Mouse (Mus musculus) embryonic fibroblast, embryonic 13.5 days (primary cell): ENCODE data around the gene Tcam1. TPM values are rescaled to one million over a fixed set of nuclear protein-coding genes. Genes with fewer than 3 reads are reported as not detected.

Source experiments
- H3K27ac ChIP-seq: 2 replicates; pipeline ENCODE4 v1.5.1; 2012; ENCODE audit warnings: low read length, control low read depth, inconsistent platforms; ENCODE audit not compliant: insufficient read depth
- H3K4me1 ChIP-seq: 2 replicates; pipeline ENCODE4 v1.6.1; 2011; ENCODE audit warnings: low read length; ENCODE audit not compliant: control insufficient read depth, insufficient read depth
- H3K4me3 ChIP-seq: 2 replicates; pipeline ENCODE4 v1.5.1; 2011; ENCODE audit warnings: mild to moderate bottlenecking, control low read depth, low read length; ENCODE audit not compliant: insufficient read depth
- CTCF ChIP-seq: IDR thresholded peaks from 2 replicates; pipeline ENCODE4 v1.5.1; 2011; ENCODE audit warnings: mild to moderate bottlenecking, control low read depth, low read length, moderate library complexity, borderline replicate concordance; ENCODE audit not compliant: insufficient read depth
- POLR2A ChIP-seq: IDR thresholded peaks from 2 replicates; pipeline ENCODE4 v1.6.1; 2011; ENCODE audit warnings: low read depth, mild to moderate bottlenecking, control low read depth, low read length, moderate library complexity
- polyA plus RNA-seq: library from polyadenylated mRNA; stranded (reverse); fragments of >200 nt; gene quantifications from 2 replicates; pipeline ENCODE4 v1.2.4, GENCODE M21; 2011; ENCODE audit warnings: low read depth; ENCODE audit not compliant: missing spikeins, insufficient read length

Tcam1 gene
- polyA plus RNA-seq, 1 experiment: 0.16 TPM

DNA sequence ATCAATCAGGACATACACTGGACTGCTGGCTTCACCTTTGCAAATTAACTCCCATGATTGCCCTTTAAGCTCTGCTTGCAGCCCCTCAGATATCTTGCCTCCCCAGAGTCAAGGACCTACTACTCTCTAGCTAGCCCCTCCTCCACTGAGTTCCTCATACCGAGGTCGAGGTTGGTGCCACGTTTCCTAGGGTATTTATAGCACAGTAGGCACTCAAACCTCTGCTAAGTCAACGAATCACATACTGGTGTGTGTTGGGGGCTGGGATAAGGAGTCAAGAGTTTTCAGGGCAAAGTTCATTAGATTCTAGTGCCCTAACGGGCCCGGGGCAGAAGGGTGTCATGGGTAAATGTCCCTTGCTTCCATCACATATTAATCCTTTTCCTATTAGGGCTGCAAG is 52.7 kb downstream of the Tcam1 start:
- H3K4me3 ChIP-seq: no peak overlapping the region
- no peaks in the 10 kb centered on the region for H3K4me1 ChIP-seq
- no peak overlapping the region for H3K27ac ChIP-seq
- TF ChIP-seq CTCF: no peak
- TF ChIP-seq POLR2A: no peak

DNA sequence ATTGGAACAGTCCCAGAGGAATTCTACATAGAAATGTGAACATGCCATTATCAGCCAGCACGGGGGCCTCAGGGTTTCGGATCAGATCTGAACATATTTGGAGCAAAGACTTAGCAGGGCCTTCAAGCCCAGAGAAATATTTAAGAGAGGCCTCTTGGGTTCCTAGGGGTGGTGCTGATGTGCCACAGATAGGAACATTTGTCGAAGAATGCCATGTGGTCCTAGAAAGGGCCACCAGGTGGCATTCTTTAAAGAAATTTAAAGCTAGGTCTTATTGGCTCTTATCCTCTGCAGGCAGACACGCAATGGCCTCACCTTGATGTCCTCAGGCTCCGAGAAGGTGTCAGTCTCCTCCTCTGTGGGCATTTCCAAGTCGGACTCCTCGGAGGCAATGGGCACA is 53.2 kb downstream of the Tcam1 start:
- Histone ChIP-seq H3K27ac (no peak overlapping the region), H3K4me3 (no peak overlapping the region), H3K4me1 (no peaks in the 10 kb centered on the region)
- TF ChIP-seq POLR2A (no peak), CTCF (no peak)

DNA sequence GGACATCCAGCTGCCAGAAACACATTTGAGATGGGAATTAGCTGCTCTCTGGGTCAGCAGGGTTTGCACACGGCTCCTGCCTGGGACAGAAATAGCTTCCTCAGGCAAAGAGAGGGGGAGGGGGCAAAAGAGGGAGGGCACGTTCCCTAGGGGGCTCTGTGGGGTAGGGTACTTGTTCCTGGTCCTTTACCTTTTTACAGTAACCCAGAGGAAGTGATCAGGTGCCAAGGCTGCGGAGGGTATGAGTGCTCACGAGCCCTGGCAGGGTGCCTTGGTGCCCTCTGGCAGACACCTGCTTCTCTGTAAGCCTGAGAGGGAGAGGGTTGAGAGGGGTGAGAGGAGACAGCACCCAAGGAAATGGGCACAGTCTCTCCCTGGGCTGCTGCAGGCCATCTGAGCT is 56.0 kb downstream of the Tcam1 start:
- Histone ChIP-seq H3K4me1 (no peaks in the 10 kb centered on the region), H3K27ac (no peak overlapping the region), H3K4me3 (no peak overlapping the region)
- TF ChIP-seq CTCF (no peak), POLR2A (no peak)

DNA sequence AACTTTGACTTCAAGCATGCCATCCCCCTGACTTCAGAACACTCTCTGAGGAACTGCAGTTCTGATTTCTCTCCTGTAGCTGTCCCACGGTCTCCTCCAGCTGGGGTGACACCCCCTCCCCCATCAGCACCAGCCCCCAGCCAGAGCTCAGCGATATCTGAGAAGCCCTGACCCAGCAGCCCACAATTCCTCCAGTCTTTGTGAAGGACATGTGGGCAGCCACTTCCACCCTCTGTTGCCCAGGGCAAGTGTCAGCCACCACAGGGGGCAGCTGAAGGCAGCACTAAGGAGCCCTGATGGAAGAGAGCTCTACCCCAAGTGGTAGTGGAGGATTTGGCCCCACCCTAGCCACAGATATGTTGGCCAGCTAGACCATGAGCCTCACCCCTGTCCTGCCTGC is 57.6 kb downstream of the Tcam1 start:
- H3K27ac ChIP-seq: no peak overlapping the region
- no peaks in the 10 kb centered on the region for H3K4me1 ChIP-seq
- no peak for TF ChIP-seq CTCF
- TF ChIP-seq POLR2A: no peak
- no peak overlapping the region for H3K4me3 ChIP-seq

DNA sequence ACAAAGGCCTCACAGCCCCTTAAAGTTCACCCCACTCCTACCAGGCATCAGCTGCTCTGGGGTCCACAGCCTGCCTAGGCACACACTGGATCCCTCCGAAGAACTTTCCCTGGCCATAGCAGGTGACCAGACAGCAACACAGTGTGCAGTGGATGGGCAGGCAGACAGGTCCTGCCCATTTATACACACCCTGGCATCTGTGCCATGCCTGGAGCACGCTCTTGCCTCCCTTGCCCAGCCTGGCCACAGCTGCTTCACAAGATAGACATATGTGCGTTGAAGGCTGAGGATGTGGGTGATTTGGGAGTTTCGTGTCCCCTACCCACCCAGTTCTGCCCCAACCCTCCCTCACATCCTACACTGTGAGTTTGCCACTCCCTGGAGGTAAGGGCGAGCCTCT is 61.6 kb downstream of the Tcam1 start:
- no peak overlapping the region for H3K4me3 ChIP-seq
- H3K27ac ChIP-seq: no peak overlapping the region
- TF ChIP-seq POLR2A (no peak), CTCF (no peak)
- H3K4me1 ChIP-seq: no peaks in the 10 kb centered on the region

Other genes with a start within 250 kb of the Tcam1 start
- 55.8 and 60.0 TPM in 2 replicates for gene Dcaf7, start 239.8 kb upstream of the Tcam1 start, polyA plus RNA-seq
- gene Taco1, start 210.6 kb upstream of the Tcam1 start, polyA plus RNA-seq: 9.5 and 10.3 TPM in 2 replicates
- gene Map3k3, start 192.1 kb upstream of the Tcam1 start, polyA plus RNA-seq: 40.0 and 41.1 TPM in 2 replicates
- gene Gm10840, start 115.8 kb upstream of the Tcam1 start, polyA plus RNA-seq: not detected in 2 replicates
- 67.2 and 70.6 TPM in 2 replicates for gene Limd2, start 115.8 kb upstream of the Tcam1 start, polyA plus RNA-seq
- 22.4 and 24.0 TPM in 2 replicates for gene Strada, start 74.5 kb upstream of the Tcam1 start, polyA plus RNA-seq
- gene Ccdc47, start 60.3 kb upstream of the Tcam1 start, polyA plus RNA-seq: 101 and 110 TPM in 2 replicates
- 55.0 and 58.3 TPM in 2 replicates for gene Ddx42, start 59.7 kb upstream of the Tcam1 start, polyA plus RNA-seq
- 49.5 and 60.5 TPM in 2 replicates for gene Ftsj3, start 20.6 kb upstream of the Tcam1 start, polyA plus RNA-seq
- 141 and 156 TPM in 2 replicates for gene Psmc5, start 20.5 kb upstream of the Tcam1 start, polyA plus RNA-seq
- gene Smarcd2, start 3.7 kb upstream of the Tcam1 start, polyA plus RNA-seq: 50.4 and 64.3 TPM in 2 replicates
- not detected in 2 replicates for gene Gh, start 25.2 kb downstream of the Tcam1 start, polyA plus RNA-seq
- gene Cd79b, start 38.1 kb downstream of the Tcam1 start, polyA plus RNA-seq: not detected in 2 replicates
- not detected in 2 replicates for gene Scn4a, start 76.6 kb downstream of the Tcam1 start, polyA plus RNA-seq
- not detected in 2 replicates for gene Prr29, start 88.8 kb downstream of the Tcam1 start, polyA plus RNA-seq
- not detected in 2 replicates for gene Icam2, start 111.4 kb downstream of the Tcam1 start, polyA plus RNA-seq
- 9.3 and 10.9 TPM in 2 replicates for gene Ern1, start 211.2 kb downstream of the Tcam1 start, polyA plus RNA-seq